Mouse (Mus musculus) kidney, postnatal 0 days (tissue): Measurements from ENCODE around the gene Nsf. TPM values are rescaled to one million over a fixed set of nuclear protein-coding genes. Genes with fewer than 3 reads are reported as not detected.
A peak's percentile ranks its signal among the peaks of the same experiment; 100 is the strongest.

Experiments
- ATAC-seq: fragments of 200-750 bp; cut with Nextera tagmentation; replicated peaks from 2 replicates; pipeline ENCODE4 v1.8.0; 2017; ENCODE audit warnings: low read depth, moderate number of reproducible peaks, moderate TSS enrichment, moderate library complexity; ENCODE audit not compliant: low FRiP score
- DNase-seq: peaks from one replicate; pipeline ENCODE4 v3.0.0-alpha.2; 2016; ENCODE audit warnings: low spot score
- H3K27ac ChIP-seq: fragments of 300-500 bp; sonication (generic); 2 replicates; pipeline ENCODE4 v1.5.1; 2014; ENCODE audit warnings: mild to moderate bottlenecking
- H3K27me3 ChIP-seq: fragments of 300-500 bp; sonication (generic); 2 replicates; pipeline ENCODE4 v1.6.1; 2014; ENCODE audit warnings: low read length, mixed read lengths; ENCODE audit not compliant: insufficient read depth
- H3K36me3 ChIP-seq: fragments of 300-500 bp; sonication (generic); 2 replicates; pipeline ENCODE4 v1.6.1; 2014; ENCODE audit warnings: low read length, mixed read lengths; ENCODE audit not compliant: insufficient read depth
- H3K4me1 ChIP-seq: fragments of 300-500 bp; sonication (generic); replicated peaks from 2 replicates; pipeline ENCODE4 v1.6.1; 2014; ENCODE audit warnings: antibody characterized with exemption, low read length, mixed read lengths; ENCODE audit not compliant: insufficient read depth
- H3K4me2 ChIP-seq: fragments of 300-500 bp; sonication (generic); 2 replicates; pipeline ENCODE4 v1.6.1; 2014; ENCODE audit warnings: mild to moderate bottlenecking, low read length, moderate library complexity, mixed read lengths
- H3K4me3 ChIP-seq: fragments of 300-500 bp; sonication (generic); replicated peaks from 2 replicates; pipeline ENCODE4 v1.5.1; 2014; ENCODE audit warnings: low read depth, low read length
- H3K9ac ChIP-seq: fragments of 300-500 bp; sonication (generic); 2 replicates; pipeline ENCODE4 v1.6.1; 2014; ENCODE audit warnings: low read depth, low read length
- H3K9me3 ChIP-seq: fragments of 300-500 bp; sonication (generic); replicated peaks from 2 replicates; pipeline ENCODE4 v1.6.1; 2016; ENCODE audit warnings: low read length, inconsistent platforms, mixed read lengths
- CTCF ChIP-seq: IDR thresholded peaks from 2 replicates; pipeline ENCODE4 v1.5.1; 2016; ENCODE audit warnings: antibody characterized with exemption, low read depth, mild to moderate bottlenecking, moderate library complexity
- WGBS: fragments of 180-500 bp; shearing (Covaris S2); extraction: QIAGEN DNeasy Blood & Tissue Kit; methylation state at CpG from one replicate; pipeline ENCODE4 v1.1.7; 2014; 5-methylcytosine and 5-hydroxymethylcytosine counted together
- polyA plus RNA-seq: library from polyadenylated mRNA; unstranded; fragments of >200 nt; fragmentation: Nextera tagmentation; extraction: Ambion mirVana; gene quantifications from 2 replicates; pipeline ENCODE4 v1.2.1, GENCODE M21; 2015

Nsf gene
- polyA plus RNA-seq, 1 experiment from 2014 or later = 37.1 TPM

DNA sequence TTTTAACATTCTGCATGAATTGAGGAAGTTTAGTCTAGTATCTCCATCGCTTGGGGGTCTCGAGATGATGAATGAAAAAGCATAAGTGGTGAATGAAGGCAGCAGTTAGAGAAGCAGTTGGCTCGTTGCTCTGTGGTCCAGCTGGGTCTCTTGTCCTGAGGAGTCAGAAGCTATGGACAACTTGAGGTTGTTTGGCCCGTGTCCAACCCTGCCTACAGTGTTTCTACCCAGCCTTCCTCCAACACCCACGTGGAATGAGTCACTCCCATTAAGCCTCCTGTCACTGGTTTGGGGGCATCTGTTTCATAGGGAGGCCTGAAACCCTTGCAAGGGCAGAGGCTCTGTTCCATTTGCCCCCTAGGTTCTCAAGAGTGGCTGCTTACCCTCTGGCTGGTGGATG, 163.9 kb downstream of the Nsf start:
- TF ChIP-seq CTCF = no peak
- DNase-seq (no peak), ATAC-seq (no peak)
- 62% methylated on average over 5 of the region's 5 CpGs for WGBS
- Histone ChIP-seq H3K9ac (no peak overlapping the region), H3K27me3 (peaks cover 8% of the 10 kb centered on the region; the same call in 1 of the 2 replicates), H3K4me2 (no peak overlapping the region), H3K27ac (no peak overlapping the region), H3K4me1 (no peaks in the 10 kb centered on the region), H3K36me3 (no peaks in the 10 kb centered on the region), H3K4me3 (no peak overlapping the region), H3K9me3 (no peaks in the 10 kb centered on the region)

DNA sequence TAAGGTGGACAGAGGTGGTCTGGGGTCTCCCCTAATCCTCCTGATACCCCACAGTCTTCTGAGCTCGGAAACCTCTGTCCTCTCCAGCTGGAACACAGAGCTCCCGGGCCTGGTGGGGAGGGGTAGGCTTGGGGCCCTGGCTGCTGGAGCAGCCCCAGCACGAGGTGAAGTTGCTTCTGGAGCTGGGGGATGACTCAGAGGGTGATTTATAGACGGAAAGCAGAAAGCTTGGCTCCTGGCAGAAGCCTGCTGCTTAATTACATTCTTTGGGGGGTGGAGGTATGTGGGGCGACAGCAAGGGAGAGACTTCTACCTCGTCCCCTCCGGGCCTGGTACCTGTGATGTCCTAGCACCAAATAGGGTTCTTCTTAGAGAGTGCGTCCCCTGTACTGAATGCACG, 173.7 kb downstream of the Nsf start:
- Histone ChIP-seq H3K9ac (no peak overlapping the region), H3K4me2 (no peak overlapping the region), H3K27ac (no peak overlapping the region), H3K4me1 (no peaks in the 10 kb centered on the region), H3K27me3 (peaks cover 22% of the 10 kb centered on the region), H3K9me3 (no peaks in the 10 kb centered on the region), H3K36me3 (no peaks in the 10 kb centered on the region), H3K4me3 (no peak overlapping the region)
- no peak for ATAC-seq
- peak; percentile 53 for DNase-seq
- TF ChIP-seq CTCF = no peak
- 20% methylated on average over 9 of the region's 9 CpGs for WGBS

DNA sequence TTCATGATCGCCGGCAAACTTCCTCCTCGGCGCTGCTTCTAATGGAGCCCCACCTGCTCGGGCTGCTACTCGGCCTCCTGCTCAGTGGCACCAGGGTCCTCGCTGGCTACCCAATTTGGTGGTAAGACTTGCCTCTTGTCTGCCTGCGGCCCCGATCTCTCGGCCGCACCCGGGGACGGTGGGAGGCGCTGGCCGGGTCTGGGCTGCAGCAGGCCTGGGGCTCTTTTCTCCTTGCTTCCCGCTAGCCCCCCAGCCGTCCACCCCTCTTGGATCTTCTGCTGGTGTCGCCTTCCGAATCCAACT, 179.7 kb downstream of the Nsf start:
- Histone ChIP-seq H3K27ac (no peak overlapping the region), H3K4me2 (peak overlapping the region; percentile 45), H3K9ac (no peak overlapping the region), H3K27me3 (peaks cover 74% of the 10 kb centered on the region), H3K36me3 (no peaks in the 10 kb centered on the region), H3K4me3 (peak overlapping the region; percentile 24), H3K4me1 (no peaks in the 10 kb centered on the region; the same call in 1 of the 2 replicates), H3K9me3 (no peaks in the 10 kb centered on the region)
- TF ChIP-seq CTCF = no peak
- DNase-seq (no peak), ATAC-seq (no peak)
- WGBS = 0% methylated on average over 15 of the region's 19 CpGs

DNA sequence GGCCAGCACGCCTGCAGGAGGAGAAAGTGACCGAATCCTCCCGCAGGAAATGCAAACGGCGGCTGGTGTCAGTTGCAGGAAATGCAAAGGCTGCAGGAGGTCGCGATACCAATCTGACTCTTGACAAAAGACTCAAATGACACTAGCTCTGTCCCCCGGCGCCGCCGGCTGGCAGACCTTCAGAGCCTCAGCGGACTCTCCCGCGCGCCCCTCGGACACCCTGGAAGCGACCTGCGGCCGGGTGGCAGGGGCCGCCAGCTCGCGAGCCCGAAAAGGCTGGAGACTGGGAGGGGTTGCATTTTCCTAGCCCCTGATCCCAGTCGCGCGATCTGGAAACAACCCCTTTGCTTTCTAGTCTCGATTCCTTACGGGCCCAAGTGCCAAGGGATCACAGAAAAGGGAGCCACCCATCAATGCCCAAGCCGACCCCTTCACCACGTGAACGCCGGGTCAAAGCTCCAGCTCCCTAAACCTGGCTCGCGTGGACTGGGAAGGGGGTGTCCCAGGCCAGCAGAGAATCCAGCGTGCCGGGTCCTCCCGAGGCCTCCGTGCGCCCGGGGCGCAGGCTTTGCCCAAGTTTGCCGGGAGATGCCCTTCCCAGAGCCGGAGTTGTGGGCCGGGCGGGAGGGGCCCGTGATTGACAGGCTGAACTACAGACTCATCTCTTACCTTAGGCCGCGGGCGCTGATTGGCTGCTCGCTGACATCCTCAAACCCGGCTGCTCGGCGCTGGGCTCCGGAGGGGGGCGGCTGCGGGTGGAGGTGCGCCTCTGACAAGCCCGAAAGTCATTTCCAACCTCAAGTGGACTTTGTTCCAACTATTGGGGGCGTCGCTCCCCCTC, 180.2 kb downstream of the Nsf start, which contains the start of gene Wnt3:
TSS of gene Wnt3 (plus strand) at position 764 of the 841 bp plus-strand sequence.
- no peak for TF ChIP-seq CTCF
- DNase-seq = peak; percentile 15
- Histone ChIP-seq H3K4me2 (peak within 1 kb of the TSS; percentile 45), H3K4me1 (no peaks in the 10 kb centered on the region; the same call in 1 of the 2 replicates), H3K4me3 (peak within 1 kb of the TSS; percentile 24), H3K27ac (no peak within 1 kb of the TSS), H3K9me3 (no peaks in the 10 kb centered on the region), H3K9ac (no peak within 1 kb of the TSS), H3K36me3 (no peaks in the 10 kb centered on the region), H3K27me3 (peaks cover 77% of the 10 kb centered on the region)
- ATAC-seq = no peak
- under 1% methylated on average over 60 of the region's 60 CpGs for WGBS

DNA sequence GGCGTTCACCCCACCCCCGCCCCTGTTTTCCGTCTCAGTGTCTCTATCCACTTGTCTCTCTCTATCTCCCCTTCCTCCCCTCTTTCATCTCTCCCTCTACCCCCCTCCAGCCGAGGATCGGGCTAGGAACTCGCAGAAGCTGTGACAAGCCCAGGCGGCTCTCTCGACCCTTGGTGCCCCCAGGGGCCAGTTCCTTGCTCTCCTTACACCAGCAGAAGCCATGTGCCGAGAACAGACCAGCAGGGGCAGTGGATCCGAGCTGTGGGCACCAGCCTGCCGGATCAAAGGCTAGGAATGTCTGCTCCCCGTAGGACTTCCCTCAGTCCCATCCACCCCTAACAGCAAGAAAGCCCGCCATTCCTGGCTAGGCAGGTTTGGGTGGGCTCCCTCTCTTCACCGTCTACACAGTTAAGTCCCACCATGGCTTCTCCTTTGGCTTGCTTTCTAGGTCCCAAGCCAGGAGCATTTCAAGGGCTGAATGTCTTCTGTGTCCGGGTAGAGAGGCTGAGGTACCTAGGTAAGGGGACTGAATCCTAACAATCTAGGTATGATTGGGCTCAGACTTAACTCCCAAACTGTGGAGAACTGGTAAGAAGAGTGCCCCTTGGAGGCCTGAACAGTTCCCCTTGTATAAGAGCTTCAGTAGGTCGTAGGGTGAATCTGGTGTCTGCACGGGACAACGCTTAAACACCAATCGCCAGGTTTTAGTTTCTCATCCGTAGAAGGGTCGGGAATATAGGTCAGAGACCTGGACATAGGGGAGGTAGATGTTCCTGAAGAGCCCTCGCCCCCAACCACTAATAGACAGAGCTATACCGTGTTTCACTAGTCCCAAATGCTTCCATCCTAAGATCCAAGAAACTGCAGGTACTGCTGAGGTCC, 181.1 kb downstream of the Nsf start:
- no peak overlapping the region for H3K27ac ChIP-seq
- DNase-seq (no peak), ATAC-seq (no peak)
- H3K9ac ChIP-seq = no peak overlapping the region
- 1% methylated on average over 23 of the region's 23 CpGs for WGBS
- no peaks in the 10 kb centered on the region for H3K9me3 ChIP-seq
- H3K4me2 ChIP-seq = peak overlapping the region; percentile 45; the same call in 1 of the 2 replicates
- H3K27me3 ChIP-seq = peaks cover 80% of the 10 kb centered on the region
- no peak for TF ChIP-seq CTCF
- no peaks in the 10 kb centered on the region for H3K36me3 ChIP-seq
- H3K4me1 ChIP-seq = no peaks in the 10 kb centered on the region; the same call in 1 of the 2 replicates
- peak overlapping the region; percentile 24; the same call in 1 of the 2 replicates for H3K4me3 ChIP-seq

Other genes with a start within 250 kb of the Nsf start
- gene Wnt9b, start 204.2 kb downstream of the Nsf start, polyA plus RNA-seq = 10.4 and 12.5 TPM in 2 replicates
- gene Wnt3, start 179.9 kb downstream of the Nsf start, polyA plus RNA-seq = 0.05 and 0.06 TPM in 2 replicates
- 74.1 and 76.0 TPM in 2 replicates for gene Arf2, start 12.7 kb upstream of the Nsf start, polyA plus RNA-seq
- gene Crhr1, start 178.8 kb upstream of the Nsf start, polyA plus RNA-seq = 0.05 TPM in 1 of 2 replicates, not detected in the other
- not detected in 2 replicates for gene Sppl2c, start 232.3 kb upstream of the Nsf start, polyA plus RNA-seq